Mouse (Mus musculus) stomach, postnatal 0 days (tissue): ENCODE data around the gene Nup54. TPM values are rescaled to one million over a fixed set of nuclear protein-coding genes. Genes with fewer than 3 reads are reported as not detected.

Experiments
- ATAC-seq: fragments of 200-750 bp; cut with Nextera tagmentation; 2 replicates; pipeline ENCODE4 v1.8.0; 2017; ENCODE audit not compliant: low FRiP score, low TSS enrichment
- DNase-seq: peaks from one replicate; pipeline ENCODE4 v3.0.0-alpha.2; 2016; ENCODE audit warnings: low spot score
- H3K27ac ChIP-seq: fragments of 300-500 bp; sonication (generic); replicated peaks from 2 replicates; pipeline ENCODE4 v1.5.1; 2014; ENCODE audit warnings: mild to moderate bottlenecking, control low read depth
- H3K27me3 ChIP-seq: fragments of 300-500 bp; sonication (generic); 2 replicates; pipeline ENCODE4 v1.6.1; 2014; ENCODE audit warnings: low read length; ENCODE audit not compliant: control insufficient read depth, insufficient read depth
- H3K36me3 ChIP-seq: fragments of 300-500 bp; sonication (generic); 2 replicates; pipeline ENCODE4 v1.6.1; 2014; ENCODE audit warnings: low read length, mixed read lengths; ENCODE audit not compliant: control insufficient read depth, insufficient read depth
- H3K4me1 ChIP-seq: fragments of 300-500 bp; sonication (generic); replicated peaks from 2 replicates; pipeline ENCODE4 v1.6.1; 2014; ENCODE audit warnings: antibody characterized with exemption; ENCODE audit not compliant: control insufficient read depth, insufficient read depth
- H3K4me2 ChIP-seq: fragments of 300-500 bp; sonication (generic); replicated peaks from 2 replicates; pipeline ENCODE4 v1.6.1; 2014; ENCODE audit warnings: low read depth, mild to moderate bottlenecking, control low read depth, moderate library complexity
- H3K4me3 ChIP-seq: fragments of 300-500 bp; sonication (generic); 2 replicates; pipeline ENCODE4 v1.5.1; 2014; ENCODE audit warnings: low read depth, low read length, control low read depth
- H3K9ac ChIP-seq: fragments of 300-500 bp; sonication (generic); 2 replicates; pipeline ENCODE4 v1.6.1; 2014; ENCODE audit warnings: mild to moderate bottlenecking, low read length, control low read depth, mixed read lengths
- H3K9me3 ChIP-seq: fragments of 300-500 bp; sonication (generic); 2 replicates; pipeline ENCODE4 v1.6.1; 2016; ENCODE audit warnings: low read length; ENCODE audit not compliant: control insufficient read depth
- CTCF ChIP-seq: IDR thresholded peaks from 2 replicates; pipeline ENCODE4 v1.5.1; 2016; ENCODE audit warnings: antibody characterized with exemption, low read depth, mild to moderate bottlenecking, moderate library complexity
- EP300 ChIP-seq: optimal IDR thresholded peaks from 2 replicates; pipeline ENCODE3; 2016; ENCODE audit warnings: antibody characterized with exemption
- WGBS: fragments of 180-500 bp; shearing (Covaris S2); extraction: QIAGEN DNeasy Blood & Tissue Kit; methylation state at CpG from one replicate; pipeline ENCODE4 v1.1.7; 2014; 5-methylcytosine and 5-hydroxymethylcytosine counted together
- polyA plus RNA-seq: library from polyadenylated mRNA; unstranded; fragments of >200 nt; fragmentation: Nextera tagmentation; extraction: Ambion mirVana; gene quantifications from 2 replicates; pipeline ENCODE4 v1.2.1, GENCODE M21; 2015

The Nup54 gene
- polyA plus RNA-seq, 1 experiment from 2014 or later = 21.4 TPM

GRCm38 (mm10) chr5:92402816-92403215, 32.2 kb downstream of the Nup54 start:
- Histone ChIP-seq H3K36me3 (no peaks in the 10 kb centered on the region), H3K4me1 (no peaks in the 10 kb centered on the region), H3K27ac (no peak overlapping the region), H3K9ac (no peak overlapping the region), H3K27me3 (no peaks in the 10 kb centered on the region), H3K4me3 (no peak overlapping the region), H3K9me3 (no peaks in the 10 kb centered on the region), H3K4me2 (no peak overlapping the region)
- TF ChIP-seq CTCF = no peak
- TF ChIP-seq EP300 = no peak
- DNase-seq (no peak), ATAC-seq (no peak)
- WGBS = 66% methylated on average over 9 of the region's 9 CpGs

- peak; percentile 78 for DNase-seq
Observed at GRCm38 (mm10) chr5:92398153-92398552, 36.9 kb downstream of the Nup54 start.

DNA sequence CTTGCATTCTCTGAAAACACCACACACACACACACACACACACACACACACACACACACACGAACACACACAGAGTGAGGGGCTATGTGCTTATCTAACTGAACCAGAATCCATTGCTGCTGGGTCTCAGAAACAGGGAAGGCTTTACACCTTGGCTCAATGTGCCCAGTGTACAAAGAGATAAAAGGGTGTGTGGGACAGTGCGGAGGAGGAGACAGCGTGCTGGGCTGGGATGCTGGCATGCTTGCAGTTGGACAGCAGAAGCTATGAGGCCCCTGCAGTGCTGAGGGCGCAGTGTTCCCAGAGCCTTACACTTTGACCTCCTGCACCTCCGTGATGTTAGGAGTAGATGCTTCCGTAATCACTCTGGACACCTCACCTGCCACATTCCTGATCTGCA, 38.5 kb downstream of the Nup54 start:
- Histone ChIP-seq H3K9me3 (no peaks in the 10 kb centered on the region), H3K9ac (no peak overlapping the region), H3K4me1 (no peaks in the 10 kb centered on the region), H3K4me2 (no peak overlapping the region), H3K27me3 (no peaks in the 10 kb centered on the region), H3K4me3 (no peak overlapping the region), H3K36me3 (no peaks in the 10 kb centered on the region), H3K27ac (no peak overlapping the region)
- WGBS = 85% methylated on average over 6 of the region's 6 CpGs
- ATAC-seq = no peak
- TF ChIP-seq CTCF (no peak), EP300 (no peak)
- no peak for DNase-seq

More at GRCm38 (mm10) chr5:92398153-92398552, 36.9 kb downstream of the Nup54 start:
- no peak overlapping the region for H3K9ac ChIP-seq
- TF ChIP-seq EP300 (no peak), CTCF (peak; percentile 92)
- no peak overlapping the region for H3K4me2 ChIP-seq
- 0 out of 2 replicates have a peak overlapping the region, but pooled peaks have one; percentile 14 for H3K27ac ChIP-seq
- no peaks in the 10 kb centered on the region for H3K9me3 ChIP-seq
- no peaks in the 10 kb centered on the region for H3K4me1 ChIP-seq
- no peak overlapping the region for H3K4me3 ChIP-seq
- peak; percentile 84 for ATAC-seq
- no peaks in the 10 kb centered on the region for H3K36me3 ChIP-seq
- H3K27me3 ChIP-seq = no peaks in the 10 kb centered on the region
- WGBS = 21% methylated on average over 5 of the region's 5 CpGs

GRCm38 (mm10) chr5:92395764-92396163, 39.3 kb downstream of the Nup54 start:
- no peak overlapping the region for H3K27ac ChIP-seq
- no peaks in the 10 kb centered on the region for H3K9me3 ChIP-seq
- no peak overlapping the region for H3K4me2 ChIP-seq
- H3K36me3 ChIP-seq = no peaks in the 10 kb centered on the region
- H3K4me3 ChIP-seq = no peak overlapping the region
- DNase-seq = no peak
- 84% methylated on average over 3 of the region's 3 CpGs for WGBS
- ATAC-seq = no peak
- no peak overlapping the region for H3K9ac ChIP-seq
- no peaks in the 10 kb centered on the region for H3K27me3 ChIP-seq
- TF ChIP-seq CTCF (no peak), EP300 (no peak)
- no peaks in the 10 kb centered on the region for H3K4me1 ChIP-seq

DNA sequence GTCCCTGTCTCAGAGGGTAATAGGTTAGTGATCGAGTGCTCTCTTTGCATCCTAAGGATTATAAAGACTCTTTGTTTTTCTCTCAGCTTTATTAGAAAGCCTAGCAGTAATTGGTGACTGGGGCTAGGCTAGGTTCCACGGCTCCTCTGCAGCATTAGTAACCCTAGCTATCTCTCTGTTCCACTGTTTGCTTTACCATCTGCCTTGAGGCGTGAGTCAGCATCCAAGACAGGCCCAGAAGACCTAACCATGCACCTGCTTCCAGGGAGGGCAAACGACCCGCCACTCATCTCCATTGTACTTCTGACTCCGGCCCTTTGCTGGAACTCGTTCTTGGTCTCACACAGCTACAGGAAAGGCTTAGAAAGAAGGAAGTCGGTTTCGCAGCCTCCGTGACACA, 41.2 kb downstream of the Nup54 start:
- no peak overlapping the region for H3K4me2 ChIP-seq
- DNase-seq (no peak), ATAC-seq (no peak)
- TF ChIP-seq EP300 = no peak
- H3K36me3 ChIP-seq = no peaks in the 10 kb centered on the region
- H3K4me1 ChIP-seq = no peaks in the 10 kb centered on the region
- H3K9ac ChIP-seq = no peak overlapping the region
- no peaks in the 10 kb centered on the region for H3K27me3 ChIP-seq
- no peaks in the 10 kb centered on the region for H3K9me3 ChIP-seq
- 60% methylated on average over 10 of the region's 10 CpGs for WGBS
- H3K4me3 ChIP-seq = no peak overlapping the region
- H3K27ac ChIP-seq = no peak overlapping the region

DNA sequence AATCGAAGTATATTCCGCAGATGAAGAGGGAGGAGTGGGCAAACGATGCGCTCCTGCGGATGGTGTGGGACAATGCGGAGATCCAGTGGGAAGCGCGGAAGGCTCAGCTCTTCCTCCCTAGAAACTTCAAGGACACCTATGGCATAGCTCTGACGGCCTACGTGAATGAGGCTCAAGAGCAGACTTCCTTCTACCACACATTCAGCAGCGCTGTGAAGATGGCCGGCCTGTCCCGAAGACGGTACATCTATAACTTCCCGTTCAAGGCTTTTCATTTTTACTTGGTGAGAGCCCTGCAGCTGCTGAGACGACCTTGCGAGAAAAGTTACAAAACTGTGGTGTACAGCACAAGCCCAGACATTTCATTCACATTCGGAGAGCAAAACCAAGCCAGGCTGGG, 42.5 kb downstream of the Nup54 start:
- Histone ChIP-seq H3K9ac (no peak overlapping the region), H3K9me3 (no peaks in the 10 kb centered on the region), H3K4me2 (peak overlapping the region; percentile 42), H3K4me1 (peaks cover 2% of the 10 kb centered on the region; the same call in 1 of the 2 replicates), H3K36me3 (no peaks in the 10 kb centered on the region), H3K27ac (no peak overlapping the region), H3K27me3 (no peaks in the 10 kb centered on the region), H3K4me3 (peak overlapping the region; percentile 22)
- no peak for DNase-seq
- no peak for TF ChIP-seq EP300
- no peak for TF ChIP-seq CTCF
- WGBS = 51% methylated on average over 18 of the region's 18 CpGs
- ATAC-seq = no peak
